Mouse (Mus musculus) thymus, adult 2 months (tissue): Measurements from ENCODE around the gene Casc4. TPM values are rescaled to one million over a fixed set of nuclear protein-coding genes. Genes with fewer than 3 reads are reported as not detected.

Experiments
- DNase-seq: peaks from one replicate; pipeline ENCODE4 v3.0.0; 2021
- H3K27ac ChIP-seq: fragments of 200-500 bp; 2 replicates; pipeline ENCODE4 v1.5.1; 2012; ENCODE audit warnings: low read length, control low read depth; ENCODE audit not compliant: control insufficient read depth, insufficient read depth
- H3K27me3 ChIP-seq: fragments of 200-500 bp; 2 replicates; pipeline ENCODE4 v1.6.1; 2012; ENCODE audit warnings: mild to moderate bottlenecking, low read length, moderate library complexity, mixed read lengths; ENCODE audit not compliant: control insufficient read depth, insufficient read depth
- H3K36me3 ChIP-seq: fragments of 200-500 bp; 2 replicates; pipeline ENCODE4 v1.6.1; 2012; ENCODE audit warnings: mild to moderate bottlenecking, low read length, moderate library complexity; ENCODE audit not compliant: control insufficient read depth, insufficient read depth
- H3K4me1 ChIP-seq: fragments of 200-500 bp; replicated peaks from 2 replicates; pipeline ENCODE4 v1.6.1; 2012; ENCODE audit warnings: low read length; ENCODE audit not compliant: control insufficient read depth, insufficient read depth
- H3K4me3 ChIP-seq: fragments of 200-500 bp; 2 replicates; pipeline ENCODE4 v1.5.1; 2012; ENCODE audit warnings: mild to moderate bottlenecking, low read length, control low read depth, moderate library complexity; ENCODE audit not compliant: control insufficient read depth, insufficient read depth
- CTCF ChIP-seq: fragments of 200-500 bp; IDR thresholded peaks from 2 replicates; pipeline ENCODE4 v1.5.1; 2012; ENCODE audit warnings: mild to moderate bottlenecking, control low read depth, low read length, moderate library complexity, borderline replicate concordance; ENCODE audit not compliant: control insufficient read depth, poor library complexity, insufficient read depth; ENCODE audit errors: extremely low read depth
- POLR2A ChIP-seq: fragments of 200-500 bp; IDR thresholded peaks from 2 replicates; pipeline ENCODE4 v1.6.1; 2012; ENCODE audit warnings: mild to moderate bottlenecking, low read length, control low read depth, moderate library complexity; ENCODE audit not compliant: control insufficient read depth, poor library complexity, insufficient read depth; ENCODE audit errors: extremely low read depth
- WGBS: fragments of 180-500 bp; shearing (Covaris S2); methylation state at CpG from one replicate; pipeline ENCODE4 v1.1.7; 2018; 5-methylcytosine and 5-hydroxymethylcytosine counted together
- polyA plus RNA-seq: library from polyadenylated mRNA; depleted of rRNA; stranded (reverse); fragments of >200 nt; gene quantifications from 2 replicates; pipeline ENCODE4 v1.2.3, GENCODE M21; 2012

The Casc4 gene
- polyA plus RNA-seq, 1 experiment, result 8.7 TPM

GRCm38 (mm10) chr2:121841453-121841852 is 25.3 kb upstream of the Casc4 start:
- 96% methylated on average over 3 of the region's 3 CpGs for WGBS

GRCm38 (mm10) chr2:121842249-121842648 is 24.5 kb upstream of the Casc4 start:
- no peaks in the 10 kb centered on the region for H3K4me1 ChIP-seq
- no peak overlapping the region for H3K4me3 ChIP-seq
- no peaks in the 10 kb centered on the region for H3K27me3 ChIP-seq
- H3K27ac ChIP-seq, result no peak overlapping the region
- no peak for DNase-seq
- 80% methylated on average over 3 of the region's 3 CpGs for WGBS
- no peaks in the 10 kb centered on the region for H3K36me3 ChIP-seq
- TF ChIP-seq CTCF, result no peak
- no peak for TF ChIP-seq POLR2A

More at GRCm38 (mm10) chr2:121841453-121841852, 25.3 kb upstream of the Casc4 start:
- Histone ChIP-seq H3K27ac (no peak overlapping the region), H3K27me3 (no peaks in the 10 kb centered on the region), H3K4me1 (no peaks in the 10 kb centered on the region), H3K36me3 (no peaks in the 10 kb centered on the region), H3K4me3 (no peak overlapping the region)
- TF ChIP-seq CTCF (no peak), POLR2A (no peak)
- no peak for DNase-seq

GRCm38 (mm10) chr2:121846050-121846449 is 20.7 kb upstream of the Casc4 start:
- TF ChIP-seq POLR2A, result no peak
- TF ChIP-seq CTCF, result no peak
- no peak overlapping the region for H3K4me3 ChIP-seq
- H3K27me3 ChIP-seq, result no peaks in the 10 kb centered on the region
- H3K27ac ChIP-seq, result no peak overlapping the region
- no peaks in the 10 kb centered on the region for H3K4me1 ChIP-seq
- 67% methylated on average over 8 of the region's 8 CpGs for WGBS
- no peaks in the 10 kb centered on the region for H3K36me3 ChIP-seq
- no peak for DNase-seq

GRCm38 (mm10) chr2:121852045-121852444 is 14.7 kb upstream of the Casc4 start:
- 59% methylated on average over 2 of the region's 2 CpGs for WGBS
- DNase-seq, result no peak
- no peak overlapping the region for H3K4me3 ChIP-seq
- no peaks in the 10 kb centered on the region for H3K4me1 ChIP-seq
- H3K27me3 ChIP-seq, result no peaks in the 10 kb centered on the region
- no peaks in the 10 kb centered on the region for H3K36me3 ChIP-seq
- no peak overlapping the region for H3K27ac ChIP-seq
- no peak for TF ChIP-seq POLR2A
- no peak for TF ChIP-seq CTCF

- no peak overlapping the region for H3K4me3 ChIP-seq
- DNase-seq, result no peak
- H3K36me3 ChIP-seq, result no peaks in the 10 kb centered on the region
- no peaks in the 10 kb centered on the region for H3K4me1 ChIP-seq
- WGBS, result 91% methylated on average over 3 of the region's 3 CpGs
- no peak overlapping the region for H3K27ac ChIP-seq
- no peaks in the 10 kb centered on the region for H3K27me3 ChIP-seq
- no peak for TF ChIP-seq POLR2A
- no peak for TF ChIP-seq CTCF
Measured at GRCm38 (mm10) chr2:121853974-121854373, 12.8 kb upstream of the Casc4 start.

- Histone ChIP-seq H3K27ac (no peak overlapping the region), H3K36me3 (no peaks in the 10 kb centered on the region), H3K27me3 (no peaks in the 10 kb centered on the region), H3K4me3 (no peak overlapping the region), H3K4me1 (no peaks in the 10 kb centered on the region)
- 89% methylated on average over 5 of the region's 5 CpGs for WGBS
- no peak for DNase-seq
- TF ChIP-seq CTCF, result no peak
- TF ChIP-seq POLR2A, result no peak
Measured at GRCm38 (mm10) chr2:121859380-121859980, 7.3 kb upstream of the Casc4 start.
